Mouse (Mus musculus) gastrocnemius, adult 2 months (tissue): ENCODE measurements around the gene Prokr1. TPM values are rescaled to one million over a fixed set of nuclear protein-coding genes. Genes with fewer than 3 reads are reported as not detected.

ENCODE experiments used
- DNase-seq: peaks from one replicate; pipeline ENCODE4 v3.0.0; 2022
- H3K27ac ChIP-seq: fragments of 200-600 bp; 2 replicates; pipeline ENCODE4 v1.8.1; 2022; ENCODE audit warnings: mild to moderate bottlenecking
- H3K4me3 ChIP-seq: fragments of 200-600 bp; 2 replicates; pipeline ENCODE4 v1.8.1; 2022; ENCODE audit warnings: mild to moderate bottlenecking, moderate library complexity
- CTCF ChIP-seq: fragments of 200-600 bp; IDR thresholded peaks from 2 replicates; pipeline ENCODE4 v1.8.1; 2022; ENCODE audit warnings: antibody characterized with exemption, mild to moderate bottlenecking, moderate library complexity
- intact Hi-C: fragments of 180-260 bp; cut with DNase I; formaldehyde crosslinking; loops from one replicate; pipeline ENCODE4 v1.15.1; 2025
- total RNA-seq, 2 experiments: library from RNA; stranded (reverse); gene quantifications; 2 replicates each; pipeline ENCODE4 v1.2.3; 2021

Prokr1 gene
- total RNA-seq, 2 experiments from 2014 or later = 2.1 to 2.7 TPM

- intact Hi-C loops = no loop called here
- no peak for TF ChIP-seq CTCF
These were observed 36.8 kb downstream of the Prokr1 start for GRCm38 (mm10) chr6:87553724-87554123.

GRCm38 (mm10) chr6:87552054-87552807 lies 38.3 kb downstream of the Prokr1 start:
- Histone ChIP-seq H3K27ac (no peak overlapping the region), H3K4me3 (no peak overlapping the region)
- peak; percentile 37 for TF ChIP-seq CTCF
- DNase-seq = no peak
- intact Hi-C loops = no loop called here

More at GRCm38 (mm10) chr6:87553724-87554123, 36.8 kb downstream of the Prokr1 start:
- Histone ChIP-seq H3K4me3 (no peak overlapping the region), H3K27ac (no peak overlapping the region)
- no peak for DNase-seq

GRCm38 (mm10) chr6:87547836-87548235 lies 42.7 kb downstream of the Prokr1 start:
- Histone ChIP-seq H3K4me3 (no peak overlapping the region), H3K27ac (no peak overlapping the region)
- no peak for TF ChIP-seq CTCF
- intact Hi-C loops = no loop called here
- no peak for DNase-seq

GRCm38 (mm10) chr6:87547431-87547830 lies 43.1 kb downstream of the Prokr1 start:
- no peak for DNase-seq
- no peak for TF ChIP-seq CTCF
- intact Hi-C loops = no loop called here
- Histone ChIP-seq H3K27ac (no peak overlapping the region), H3K4me3 (no peak overlapping the region)

- intact Hi-C loops = no loop called here
- no peak overlapping the region for H3K27ac ChIP-seq
- DNase-seq = no peak
- H3K4me3 ChIP-seq = no peak overlapping the region
- no peak for TF ChIP-seq CTCF
These were observed 45.0 kb downstream of the Prokr1 start for GRCm38 (mm10) chr6:87545331-87546217.

GRCm38 (mm10) chr6:87542027-87542426 lies 48.5 kb downstream of the Prokr1 start:
- peak; percentile 48 for DNase-seq
- no peak overlapping the region for H3K27ac ChIP-seq
- no peak for TF ChIP-seq CTCF
- no peak overlapping the region for H3K4me3 ChIP-seq
- intact Hi-C loops = no loop called here

- no peak overlapping the region for H3K27ac ChIP-seq
- intact Hi-C loops = no loop called here
- no peak for DNase-seq
These were observed 49.4 kb downstream of the Prokr1 start for GRCm38 (mm10) chr6:87541171-87541571.

GRCm38 (mm10) chr6:87538376-87539270 lies 51.9 kb downstream of the Prokr1 start:
- Histone ChIP-seq H3K27ac (no peak overlapping the region), H3K4me3 (no peak overlapping the region)
- no peak for TF ChIP-seq CTCF
- DNase-seq = no peak
- intact Hi-C loops = no loop called here

More at GRCm38 (mm10) chr6:87541171-87541571, 49.4 kb downstream of the Prokr1 start:
- no peak for TF ChIP-seq CTCF
- no peak overlapping the region for H3K4me3 ChIP-seq

- DNase-seq = no peak
- intact Hi-C loops = no loop called here
- TF ChIP-seq CTCF = no peak
- Histone ChIP-seq H3K27ac (no peak overlapping the region), H3K4me3 (no peak overlapping the region)
These were observed 52.9 kb downstream of the Prokr1 start for GRCm38 (mm10) chr6:87537678-87538077.

- no peak overlapping the region for H3K4me3 ChIP-seq
These were observed 54.3 kb downstream of the Prokr1 start for GRCm38 (mm10) chr6:87536270-87536669.

GRCm38 (mm10) chr6:87535651-87536050 lies 54.9 kb downstream of the Prokr1 start:
- no peak for DNase-seq
- Histone ChIP-seq H3K27ac (no peak overlapping the region), H3K4me3 (no peak overlapping the region)
- no peak for TF ChIP-seq CTCF
- intact Hi-C loops = no loop called here

More at GRCm38 (mm10) chr6:87536270-87536669, 54.3 kb downstream of the Prokr1 start:
- no peak for TF ChIP-seq CTCF
- no peak overlapping the region for H3K27ac ChIP-seq
- intact Hi-C loops = no loop called here
- DNase-seq = no peak

GRCm38 (mm10) chr6:87534855-87535575 lies 55.5 kb downstream of the Prokr1 start:
- DNase-seq = no peak
- Histone ChIP-seq H3K4me3 (no peak overlapping the region), H3K27ac (no peak overlapping the region; the same call in 1 of the 2 replicates)
- intact Hi-C loops = no loop called here
- no peak for TF ChIP-seq CTCF
